Mouse (Mus musculus): Measurements from ENCODE around the gene Gm19345. TPM values are rescaled to one million over a fixed set of nuclear protein-coding genes. Genes with fewer than 3 reads are reported as not detected.

Gene Gm19345
- total RNA-seq, 2 experiments from 2014 or later, result not detected

- no peak for TF ChIP-seq CTCF (IDR thresholded peaks at IDR 0.05)
- H3K4me3 ChIP-seq, result no peak overlapping the region
- DNase-seq, result no peak
- intact Hi-C loops (cut with DNase I), result no loop called here
- no peak overlapping the region for H3K27ac ChIP-seq
Observed at GRCm38 (mm10) chr7:19836843-19837242, 15.0 kb upstream of the Gm19345 start.

- no peak for TF ChIP-seq CTCF (IDR thresholded peaks at IDR 0.05)
- Histone ChIP-seq H3K4me3 (no peak overlapping the region), H3K27ac (no peak overlapping the region)
- DNase-seq, result no peak
- intact Hi-C loops (cut with DNase I), result loop anchor here (5.0 kb wide), 1 partner anchor 88 kb away; the partner anchor contains the start of gene Nectin2
Observed at GRCm38 (mm10) chr7:19840371-19840770, 11.4 kb upstream of the Gm19345 start.

- Histone ChIP-seq H3K4me3 (no peak overlapping the region), H3K27ac (no peak overlapping the region)
- intact Hi-C loops (cut with DNase I), result loop anchor here (5.0 kb wide), 1 partner anchor 89 kb away; the partner anchor contains the start of gene Nectin2
- TF ChIP-seq CTCF (IDR thresholded peaks at IDR 0.05), result no peak
- DNase-seq, result no peak
Observed at GRCm38 (mm10) chr7:19840936-19841335, 10.9 kb upstream of the Gm19345 start.

- H3K4me3 ChIP-seq, result no peak overlapping the region
- DNase-seq, result no peak
- no peak for TF ChIP-seq CTCF (IDR thresholded peaks at IDR 0.05)
- intact Hi-C loops (cut with DNase I), result loop anchor here (5.0 kb wide), 1 partner anchor 90 kb away; the partner anchor contains the start of gene Nectin2
- no peak overlapping the region for H3K27ac ChIP-seq
Observed at GRCm38 (mm10) chr7:19841686-19842413, 10.0 kb upstream of the Gm19345 start.

GRCm38 (mm10) chr7:19842885-19843504 is 8.8 kb upstream of the Gm19345 start:
- TF ChIP-seq CTCF (IDR thresholded peaks at IDR 0.05), result no peak
- Histone ChIP-seq H3K27ac (no peak overlapping the region), H3K4me3 (peak overlapping the region; percentile 11; the same call in 1 of the 2 replicates)
- no peak for DNase-seq
- intact Hi-C loops (cut with DNase I), result loop anchor here (1.0 to 5.0 kb wide), 2 partner anchors 40 to 91 kb away; partner anchors contain the start of gene Nectin2

GRCm38 (mm10) chr7:19843561-19843960 is 8.2 kb upstream of the Gm19345 start:
- Histone ChIP-seq H3K4me3 (peak overlapping the region; percentile 11; the same call in 1 of the 2 replicates), H3K27ac (no peak overlapping the region)
- intact Hi-C loops (cut with DNase I), result loop anchor here (1.0 to 5.0 kb wide), 2 partner anchors 40 to 91 kb away; partner anchors contain the start of gene Nectin2
- peak; percentile 100; the same call in 1 of the 2 replicates for TF ChIP-seq CTCF (IDR thresholded peaks at IDR 0.05)
- DNase-seq, result peak; percentile 81

GRCm38 (mm10) chr7:19844521-19845171 is 7.2 kb upstream of the Gm19345 start:
- intact Hi-C loops (cut with DNase I), result loop anchor here (5.0 kb wide), 1 partner anchor 92 kb away; the partner anchor contains the start of gene Nectin2
- DNase-seq, result no peak
- Histone ChIP-seq H3K4me3 (no peak overlapping the region), H3K27ac (no peak overlapping the region)
- no peak for TF ChIP-seq CTCF (IDR thresholded peaks at IDR 0.05)

- no peak overlapping the region for H3K27ac ChIP-seq
- H3K4me3 ChIP-seq, result no peak overlapping the region
- TF ChIP-seq CTCF (IDR thresholded peaks at IDR 0.05), result no peak
- intact Hi-C loops (cut with DNase I), result no loop called here
- no peak for DNase-seq
Observed at GRCm38 (mm10) chr7:19853526-19853925, 1.7 kb downstream of the Gm19345 start.

- no peak for DNase-seq
- no peak for TF ChIP-seq CTCF (IDR thresholded peaks at IDR 0.05)
Observed at GRCm38 (mm10) chr7:19855663-19856062, 3.9 kb downstream of the Gm19345 start.

GRCm38 (mm10) chr7:19856283-19856682 is 4.5 kb downstream of the Gm19345 start:
- no peak for TF ChIP-seq CTCF (IDR thresholded peaks at IDR 0.05)
- H3K27ac ChIP-seq, result no peak overlapping the region
- no peak for DNase-seq
- intact Hi-C loops (cut with DNase I), result no loop called here
- H3K4me3 ChIP-seq, result no peak overlapping the region

More at GRCm38 (mm10) chr7:19855663-19856062, 3.9 kb downstream of the Gm19345 start:
- Histone ChIP-seq H3K27ac (no peak overlapping the region), H3K4me3 (no peak overlapping the region)
- intact Hi-C loops (cut with DNase I), result no loop called here

- no peak overlapping the region for H3K27ac ChIP-seq
- intact Hi-C loops (cut with DNase I), result no loop called here
- no peak for DNase-seq
- TF ChIP-seq CTCF (IDR thresholded peaks at IDR 0.05), result no peak
- no peak overlapping the region for H3K4me3 ChIP-seq
Observed at GRCm38 (mm10) chr7:19859740-19860139, 7.9 kb downstream of the Gm19345 start.

- DNase-seq, result no peak
- Histone ChIP-seq H3K4me3 (no peak within 1 kb of the TSS), H3K27ac (no peak within 1 kb of the TSS)
- intact Hi-C loops (cut with DNase I), result no loop called here
- no peak for TF ChIP-seq CTCF (IDR thresholded peaks at IDR 0.05)
Observed at GRCm38 (mm10) chr7:19861199-19861598, 9.4 kb downstream of the Gm19345 start, which contains the start of gene Ceacam16. Ceacam16 (minus strand) TSS chr7:19861299.

All from gastrocnemius, adult 2 months (tissue).